Mouse (Mus musculus) kidney, adult 2 months (tissue): ENCODE measurements at regions not wholly inside any gene's neighbourhood (a gene's known extent, or its start where the extent isn't known, plus 50 kb on each side); places are given as distances from the start of the nearest gene placed in this dataset.

Experiments
- DNase-seq: peaks from one replicate; pipeline ENCODE4 v3.0.0; 2021
- H3K27ac ChIP-seq: fragments of 200-500 bp; 2 replicates; pipeline ENCODE4 v1.5.1; 2012; ENCODE audit warnings: low read depth, low read length, control low read depth, inconsistent platforms; ENCODE audit not compliant: insufficient read depth
- H3K27me3 ChIP-seq: fragments of 200-500 bp; replicated peaks from 2 replicates; pipeline ENCODE4 v1.6.1; 2012; ENCODE audit warnings: mild to moderate bottlenecking, moderate library complexity, low read length, inconsistent platforms; ENCODE audit not compliant: control insufficient read depth, insufficient read depth
- H3K36me3 ChIP-seq: fragments of 200-500 bp; 2 replicates; pipeline ENCODE4 v1.6.1; 2012; ENCODE audit warnings: mild to moderate bottlenecking, moderate library complexity, low read length, inconsistent platforms; ENCODE audit not compliant: control insufficient read depth, insufficient read depth
- H3K4me1 ChIP-seq: fragments of 200-500 bp; 2 replicates; pipeline ENCODE4 v1.6.1; 2011; ENCODE audit warnings: low read length; ENCODE audit not compliant: control insufficient read depth, insufficient read depth
- H3K4me3 ChIP-seq: fragments of 200-500 bp; 2 replicates; pipeline ENCODE4 v1.5.1; 2011; ENCODE audit warnings: mild to moderate bottlenecking, low read depth, low read length, control low read depth; ENCODE audit not compliant: insufficient read depth
- CTCF ChIP-seq: fragments of 200-500 bp; conservative IDR thresholded peaks from 2 replicates; pipeline ENCODE4 v1.5.1; 2011; ENCODE audit warnings: low read depth, mild to moderate bottlenecking, control low read depth, low read length, moderate library complexity, mixed read lengths; ENCODE audit not compliant: insufficient read depth, insufficient read length
- POLR2A ChIP-seq: fragments of 200-500 bp; IDR thresholded peaks from one replicate; pipeline ENCODE4 v1.6.1; 2011; ENCODE audit warnings: low read depth, low read length, control low read depth
- WGBS: fragments of 180-500 bp; shearing (Covaris S2); methylation state at CpG from one replicate; pipeline ENCODE4 v1.1.7; 2018; 5-methylcytosine and 5-hydroxymethylcytosine counted together

- Histone ChIP-seq H3K27ac (no peak overlapping the region), H3K4me1 (no peaks in the 10 kb centered on the region), H3K36me3 (no peaks in the 10 kb centered on the region), H3K4me3 (no peak overlapping the region), H3K27me3 (no peaks in the 10 kb centered on the region)
- WGBS, result 89% methylated on average over 1 of the region's 1 CpGs
- TF ChIP-seq CTCF (no peak), POLR2A (no peak)
- DNase-seq, result peak; percentile 30
Observed at GRCm38 (mm10) chr8:128078740-128079139, 279.7 kb upstream of the Nrp1 start.

- TF ChIP-seq CTCF, result no peak
- no peak for TF ChIP-seq POLR2A
- Histone ChIP-seq H3K4me3 (no peak overlapping the region), H3K27ac (no peak overlapping the region), H3K36me3 (no peaks in the 10 kb centered on the region), H3K4me1 (no peaks in the 10 kb centered on the region), H3K27me3 (no peaks in the 10 kb centered on the region)
- no peak for DNase-seq
- WGBS, result 71% methylated on average over 1 of the region's 1 CpGs
Observed at GRCm38 (mm10) chr8:128085800-128086199, 272.6 kb upstream of the Nrp1 start.

- H3K4me3 ChIP-seq, result no peak overlapping the region
- 92% methylated on average over 1 of the region's 1 CpGs for WGBS
- H3K4me1 ChIP-seq, result no peaks in the 10 kb centered on the region
Observed at GRCm38 (mm10) chr8:128087500-128087899, 270.9 kb upstream of the Nrp1 start.

GRCm38 (mm10) chr8:128092826-128093225, 265.6 kb upstream of the Nrp1 start:
- TF ChIP-seq POLR2A, result no peak
- no peak for TF ChIP-seq CTCF

More at GRCm38 (mm10) chr8:128087500-128087899, 270.9 kb upstream of the Nrp1 start:
- no peaks in the 10 kb centered on the region; the same call in 1 of the 2 replicates for H3K27me3 ChIP-seq
- DNase-seq, result no peak
- H3K27ac ChIP-seq, result no peak overlapping the region
- TF ChIP-seq POLR2A (no peak), CTCF (no peak)
- H3K36me3 ChIP-seq, result no peaks in the 10 kb centered on the region

GRCm38 (mm10) chr8:128095451-128095850, 263.0 kb upstream of the Nrp1 start:
- H3K4me3 ChIP-seq, result no peak overlapping the region

More at GRCm38 (mm10) chr8:128092826-128093225, 265.6 kb upstream of the Nrp1 start:
- no peaks in the 10 kb centered on the region; the same call in 1 of the 2 replicates for H3K27me3 ChIP-seq
- DNase-seq, result peak; percentile 36
- no peaks in the 10 kb centered on the region for H3K36me3 ChIP-seq
- WGBS, result 69% methylated on average over 7 of the region's 7 CpGs
- H3K4me3 ChIP-seq, result no peak overlapping the region
- H3K27ac ChIP-seq, result no peak overlapping the region
- H3K4me1 ChIP-seq, result no peaks in the 10 kb centered on the region

GRCm38 (mm10) chr8:128097601-128098000, 260.8 kb upstream of the Nrp1 start:
- 74% methylated on average over 3 of the region's 3 CpGs for WGBS
- no peak overlapping the region for H3K4me3 ChIP-seq
- H3K4me1 ChIP-seq, result no peaks in the 10 kb centered on the region
- no peaks in the 10 kb centered on the region for H3K36me3 ChIP-seq
- no peaks in the 10 kb centered on the region for H3K27me3 ChIP-seq
- TF ChIP-seq POLR2A (no peak), CTCF (no peak)
- no peak for DNase-seq
- H3K27ac ChIP-seq, result no peak overlapping the region

More at GRCm38 (mm10) chr8:128095451-128095850, 263.0 kb upstream of the Nrp1 start:
- Histone ChIP-seq H3K36me3 (no peaks in the 10 kb centered on the region), H3K27ac (no peak overlapping the region), H3K27me3 (no peaks in the 10 kb centered on the region; the same call in 1 of the 2 replicates), H3K4me1 (no peaks in the 10 kb centered on the region)
- WGBS, result 100% methylated on average over 1 of the region's 1 CpGs
- no peak for TF ChIP-seq POLR2A
- TF ChIP-seq CTCF, result no peak
- DNase-seq, result no peak

GRCm38 (mm10) chr8:128103380-128103779, 255.0 kb upstream of the Nrp1 start:
- H3K27ac ChIP-seq, result no peak overlapping the region

GRCm38 (mm10) chr8:128106569-128106968, 251.8 kb upstream of the Nrp1 start:
- no peak for DNase-seq
- Histone ChIP-seq H3K27ac (no peak overlapping the region), H3K27me3 (no peaks in the 10 kb centered on the region), H3K36me3 (no peaks in the 10 kb centered on the region), H3K4me1 (no peaks in the 10 kb centered on the region), H3K4me3 (no peak overlapping the region)
- TF ChIP-seq CTCF, result no peak
- TF ChIP-seq POLR2A, result no peak
- 96% methylated on average over 2 of the region's 2 CpGs for WGBS

More at GRCm38 (mm10) chr8:128103380-128103779, 255.0 kb upstream of the Nrp1 start:
- Histone ChIP-seq H3K4me1 (no peaks in the 10 kb centered on the region), H3K27me3 (no peaks in the 10 kb centered on the region), H3K4me3 (no peak overlapping the region), H3K36me3 (no peaks in the 10 kb centered on the region)
- no peak for DNase-seq
- TF ChIP-seq POLR2A, result no peak
- TF ChIP-seq CTCF, result no peak
- 89% methylated on average over 1 of the region's 1 CpGs for WGBS
